Mouse (Mus musculus) spleen, adult 2 months (tissue): ENCODE results near the gene Sectm1a.

ENCODE experiments used
- CTCF ChIP-seq: fragments of 200-500 bp; IDR thresholded peaks from 2 replicates; pipeline ENCODE4 v1.5.1; 2011; ENCODE audit warnings: mild to moderate bottlenecking, inconsistent platforms; ENCODE audit not compliant: insufficient read depth, insufficient read length, insufficient replicate concordance; ENCODE audit errors: extremely low read depth
- POLR2A ChIP-seq: fragments of 200-500 bp; IDR thresholded peaks from 2 replicates; pipeline ENCODE4 v1.6.1; 2011; ENCODE audit warnings: low read depth, low read length, inconsistent platforms

- no peak for TF ChIP-seq POLR2A
- TF ChIP-seq CTCF, result no peak
Measured at GRCm38 (mm10) chr11:121042480-121042879, 38.5 kb downstream of the Sectm1a start.
